Mouse (Mus musculus) spleen, adult 2 months (tissue): Measurements from ENCODE around the gene Dnajc25. TPM values are rescaled to one million over a fixed set of nuclear protein-coding genes. Genes with fewer than 3 reads are reported as not detected.

Source experiments
- DNase-seq, 2 experiments: peaks; one replicate each; pipeline versions ENCODE4 v3.0.0 to v3.0.0-alpha.2; 2012 to 2021; ENCODE audit warnings: low spot score in 2 of 2, low read depth in 1 of 2
- H3K27ac ChIP-seq: fragments of 200-500 bp; 2 replicates; pipeline ENCODE4 v1.5.1; 2012; ENCODE audit warnings: low read length, inconsistent platforms; ENCODE audit not compliant: insufficient read depth
- H3K27me3 ChIP-seq: fragments of 200-500 bp; 2 replicates; pipeline ENCODE4 v1.6.1; 2012; ENCODE audit warnings: mild to moderate bottlenecking, moderate library complexity, low read length, inconsistent platforms; ENCODE audit not compliant: control insufficient read depth, insufficient read depth
- H3K36me3 ChIP-seq: fragments of 200-500 bp; 2 replicates; pipeline ENCODE4 v1.6.1; 2012; ENCODE audit warnings: mild to moderate bottlenecking, low read length, inconsistent platforms; ENCODE audit not compliant: control insufficient read depth, insufficient read depth
- H3K4me1 ChIP-seq: fragments of 200-500 bp; 2 replicates; pipeline ENCODE4 v1.6.1; 2011; ENCODE audit warnings: inconsistent platforms; ENCODE audit not compliant: control insufficient read depth, insufficient read depth, insufficient read length
- H3K4me3 ChIP-seq: fragments of 200-500 bp; 2 replicates; pipeline ENCODE4 v1.5.1; 2011; ENCODE audit warnings: mild to moderate bottlenecking, inconsistent platforms; ENCODE audit not compliant: insufficient read depth, insufficient read length; ENCODE audit errors: extremely low read depth
- CTCF ChIP-seq: fragments of 200-500 bp; IDR thresholded peaks from 2 replicates; pipeline ENCODE4 v1.5.1; 2011; ENCODE audit warnings: mild to moderate bottlenecking, inconsistent platforms; ENCODE audit not compliant: insufficient read depth, insufficient read length, insufficient replicate concordance; ENCODE audit errors: extremely low read depth
- POLR2A ChIP-seq: fragments of 200-500 bp; IDR thresholded peaks from 2 replicates; pipeline ENCODE4 v1.6.1; 2011; ENCODE audit warnings: low read depth, low read length, inconsistent platforms
- WGBS: fragments of 180-500 bp; shearing (Covaris S2); methylation state at CpG from one replicate; pipeline ENCODE4 v1.1.7; 2018; 5-methylcytosine and 5-hydroxymethylcytosine counted together
- polyA plus RNA-seq: library from polyadenylated mRNA; depleted of rRNA; stranded (reverse); fragments of >200 nt; gene quantifications from 2 replicates; pipeline ENCODE4 v1.2.3, GENCODE M21; 2012

The Dnajc25 gene
- polyA plus RNA-seq, 1 experiment = 1.4 TPM

DNA sequence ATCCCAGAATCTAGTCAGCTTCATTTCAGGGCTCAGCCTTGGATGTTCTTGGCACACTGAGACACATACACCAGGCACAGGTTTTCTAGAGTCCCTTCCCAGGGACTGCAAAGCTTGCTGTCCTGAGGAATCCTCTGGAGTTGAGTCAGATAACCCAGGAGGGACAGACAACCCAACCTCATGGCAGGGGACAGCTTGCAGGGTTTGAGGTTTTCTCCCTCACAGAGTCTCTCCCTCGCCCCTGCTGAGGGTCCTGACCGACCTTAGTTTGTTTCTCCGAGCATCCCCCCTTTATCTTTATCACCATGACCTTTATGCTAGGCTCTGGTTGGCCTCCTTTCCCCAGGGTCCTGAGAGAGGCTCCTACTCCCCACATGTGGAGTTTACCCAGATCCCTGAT lies 42.7 kb downstream of the Dnajc25 start:
- TF ChIP-seq POLR2A = no peak
- no peak for TF ChIP-seq CTCF
- Histone ChIP-seq H3K27ac (no peak overlapping the region), H3K36me3 (peaks cover 8% of the 10 kb centered on the region), H3K4me1 (peaks cover 7% of the 10 kb centered on the region), H3K4me3 (no peak overlapping the region), H3K27me3 (no peaks in the 10 kb centered on the region)
- 90% methylated on average over 3 of the region's 3 CpGs for WGBS
- DNase-seq = no peak

DNA sequence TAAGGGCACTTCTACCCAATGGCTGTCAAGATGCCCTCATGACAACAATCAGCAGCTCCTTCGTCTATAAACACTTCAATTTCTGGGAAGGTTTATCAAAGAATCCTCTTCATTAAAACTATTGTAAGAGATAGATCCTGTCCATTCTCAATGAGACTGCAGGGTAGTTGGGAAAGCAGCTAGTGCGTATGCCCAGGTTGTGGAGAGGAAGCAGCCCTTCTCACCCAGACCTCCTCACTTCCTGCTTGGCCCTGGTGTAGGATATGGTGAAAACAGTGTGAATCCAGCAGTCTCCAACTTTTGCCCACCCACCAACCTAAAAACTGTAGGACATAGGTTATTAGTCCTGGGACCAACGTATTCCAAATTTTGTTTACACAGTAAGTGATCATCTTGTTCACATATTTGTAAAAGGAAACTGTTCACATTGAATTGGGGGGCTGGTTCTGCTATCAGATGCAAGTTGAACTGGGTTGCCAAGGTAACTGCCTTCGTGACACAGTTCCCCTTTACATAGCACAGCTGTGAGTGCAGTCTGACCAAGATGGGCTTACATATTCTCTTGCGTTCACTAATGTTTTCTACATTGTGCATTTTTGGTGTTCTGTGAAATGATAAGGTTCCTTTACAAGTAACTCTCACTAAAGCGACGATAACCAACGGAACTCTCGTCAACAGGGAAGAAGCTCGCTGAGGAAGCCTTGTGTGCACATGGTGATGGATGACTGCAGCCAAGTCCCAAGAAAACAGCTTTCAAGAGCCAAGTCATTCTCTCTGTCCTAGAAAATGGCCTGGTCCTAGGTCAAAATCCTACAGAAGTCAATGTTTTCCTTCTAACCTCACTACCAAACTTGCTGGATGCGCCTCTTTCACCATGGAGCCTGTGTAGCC lies 45.8 kb downstream of the Dnajc25 start:
- H3K27ac ChIP-seq = no peak overlapping the region
- peaks cover 7% of the 10 kb centered on the region for H3K4me1 ChIP-seq
- H3K36me3 ChIP-seq = peaks cover 10% of the 10 kb centered on the region
- no peak for TF ChIP-seq POLR2A
- no peak for TF ChIP-seq CTCF
- DNase-seq = no peak
- no peaks in the 10 kb centered on the region for H3K27me3 ChIP-seq
- no peak overlapping the region for H3K4me3 ChIP-seq
- 53% methylated on average over 11 of the region's 11 CpGs for WGBS

DNA sequence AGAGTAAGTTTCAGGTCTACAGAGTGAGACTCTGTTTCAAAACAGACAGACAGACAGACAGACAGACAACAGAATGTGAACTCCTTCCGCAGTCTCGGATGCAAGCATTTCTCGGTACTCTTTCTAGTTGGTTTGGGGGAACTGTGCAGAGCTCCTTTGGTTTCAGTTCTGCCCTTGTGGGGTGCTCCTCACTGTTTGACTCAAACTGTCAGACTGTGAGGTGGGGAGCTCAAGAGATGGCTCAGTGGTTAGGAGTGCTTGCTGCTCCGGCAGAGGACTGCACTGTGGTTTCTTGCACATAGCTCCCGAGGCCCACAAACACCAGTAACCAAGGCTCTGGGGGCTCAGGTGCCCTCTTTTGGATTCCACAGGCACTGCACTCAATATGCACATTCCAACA lies 48.2 kb downstream of the Dnajc25 start:
- TF ChIP-seq CTCF (no peak), POLR2A (no peak)
- WGBS = 63% methylated on average over 5 of the region's 5 CpGs
- DNase-seq = peak in 1 of 2 experiments; percentile 10
- H3K4me1 ChIP-seq = peaks cover 7% of the 10 kb centered on the region
- no peak overlapping the region for H3K4me3 ChIP-seq
- peaks cover 10% of the 10 kb centered on the region for H3K36me3 ChIP-seq
- H3K27ac ChIP-seq = peak overlapping the region; percentile 35; the same call in 1 of the 2 replicates
- no peaks in the 10 kb centered on the region for H3K27me3 ChIP-seq

DNA sequence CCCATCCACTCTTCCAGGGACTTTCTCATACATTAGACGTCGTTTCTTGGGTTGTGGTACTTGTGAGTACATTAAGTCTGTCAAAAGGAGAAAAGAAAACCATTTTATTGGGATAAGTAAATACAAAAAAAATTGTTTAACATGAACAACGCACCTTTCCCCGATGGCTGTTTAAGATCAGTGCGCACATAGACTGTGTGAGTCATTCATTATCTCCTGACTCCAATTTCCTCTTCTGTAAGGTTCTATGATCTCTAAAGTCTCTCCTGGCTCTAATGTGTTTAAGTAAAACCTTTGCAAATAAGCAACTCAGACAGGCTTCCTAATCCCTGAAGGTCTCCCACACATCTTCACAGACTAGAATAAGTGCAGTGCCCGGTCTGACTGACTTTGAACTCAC lies 49.0 kb downstream of the Dnajc25 start:
- Histone ChIP-seq H3K27ac (no peak overlapping the region), H3K4me1 (peaks cover 7% of the 10 kb centered on the region), H3K4me3 (no peak overlapping the region), H3K27me3 (no peaks in the 10 kb centered on the region), H3K36me3 (peaks cover 10% of the 10 kb centered on the region)
- WGBS = 84% methylated on average over 6 of the region's 6 CpGs
- DNase-seq = no peak
- TF ChIP-seq POLR2A (no peak), CTCF (no peak)

DNA sequence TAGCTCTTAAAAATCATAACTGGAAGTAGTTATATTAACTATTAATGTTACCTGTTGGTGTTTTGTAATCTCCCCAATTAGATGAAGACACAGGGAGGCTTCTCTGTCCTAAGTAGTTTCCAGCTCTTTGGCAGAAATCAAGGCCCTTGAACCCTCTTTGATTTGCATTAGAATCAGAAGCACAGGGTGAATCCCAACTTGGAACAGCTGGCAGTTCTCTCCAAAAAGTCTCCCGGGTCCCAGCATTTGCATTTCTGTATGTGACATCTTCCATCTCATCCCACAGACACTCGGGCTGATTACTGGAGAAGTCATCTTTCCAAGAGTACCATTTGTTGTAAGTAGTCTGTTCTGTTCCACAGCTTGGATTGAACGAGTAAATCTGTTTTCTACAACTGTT lies 52.4 kb downstream of the Dnajc25 start:
- Histone ChIP-seq H3K36me3 (0 out of 2 replicates have a peak, but pooled peaks cover 2% of the 10 kb centered on the region), H3K4me1 (no peaks in the 10 kb centered on the region), H3K27ac (no peak overlapping the region), H3K27me3 (no peaks in the 10 kb centered on the region), H3K4me3 (no peak overlapping the region)
- DNase-seq = no peak
- WGBS = 86% methylated on average over 3 of the region's 3 CpGs
- TF ChIP-seq CTCF (no peak), POLR2A (no peak)

DNA sequence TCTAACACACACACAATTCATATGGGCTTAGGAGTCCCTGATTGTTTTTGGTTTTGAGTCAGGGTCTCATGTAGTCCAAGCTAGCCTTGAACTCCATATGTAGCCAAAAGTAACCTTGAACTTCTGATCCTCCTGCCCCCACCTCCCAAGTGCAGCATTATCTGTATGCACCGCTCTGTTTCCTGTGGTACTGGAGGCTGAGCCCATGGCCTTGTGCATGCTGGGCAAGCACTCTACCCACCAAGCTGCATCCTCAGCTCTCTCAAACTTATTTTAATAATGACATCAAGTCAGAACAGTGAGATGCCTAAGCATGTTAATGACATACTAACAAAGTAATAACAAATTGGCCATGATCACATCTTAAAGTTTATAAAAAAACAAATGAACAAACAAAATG lies 56.2 kb downstream of the Dnajc25 start:
- no peak overlapping the region for H3K4me3 ChIP-seq
- no peaks in the 10 kb centered on the region for H3K4me1 ChIP-seq
- WGBS = 82% methylated on average over 1 of the region's 1 CpGs
- H3K36me3 ChIP-seq = no peaks in the 10 kb centered on the region
- no peak for DNase-seq
- TF ChIP-seq CTCF (no peak), POLR2A (no peak)
- no peak overlapping the region for H3K27ac ChIP-seq
- H3K27me3 ChIP-seq = no peaks in the 10 kb centered on the region

DNA sequence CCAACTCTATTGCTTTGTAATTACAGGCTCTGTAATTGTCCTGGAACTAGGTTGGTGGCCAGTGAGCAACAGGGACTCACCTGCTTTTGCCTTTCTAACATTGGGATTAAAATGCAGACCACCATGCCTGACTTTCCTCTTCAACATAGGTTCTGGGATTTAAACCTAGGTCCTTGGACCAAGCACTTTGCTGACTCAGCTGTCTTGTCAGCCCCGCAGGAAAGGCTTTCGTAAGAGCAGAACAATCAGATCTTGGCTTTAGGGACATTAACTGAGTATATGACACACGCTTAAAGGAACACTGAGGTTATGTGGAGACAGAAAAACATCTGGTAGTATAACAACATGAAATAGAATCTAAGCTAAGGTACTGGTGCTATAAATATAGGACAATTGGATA lies 63.1 kb downstream of the Dnajc25 start:
- no peak overlapping the region for H3K4me3 ChIP-seq
- no peak for DNase-seq
- 85% methylated on average over 3 of the region's 3 CpGs for WGBS
- TF ChIP-seq CTCF = no peak
- H3K36me3 ChIP-seq = no peaks in the 10 kb centered on the region
- H3K27me3 ChIP-seq = no peaks in the 10 kb centered on the region
- H3K4me1 ChIP-seq = no peaks in the 10 kb centered on the region
- no peak overlapping the region for H3K27ac ChIP-seq
